Mouse (Mus musculus) ES-E14 (cell line): ENCODE results near the gene Ddx6. TPM values are rescaled to one million over a fixed set of nuclear protein-coding genes. Genes with fewer than 3 reads are reported as not detected.

Experiments
- DNase-seq: peaks from one replicate; pipeline ENCODE4 v3.0.0-alpha.2; 2013; ENCODE audit warnings: low read depth, low spot score
- H3K27ac ChIP-seq: 2 replicates; pipeline ENCODE4 v1.5.1; 2012; ENCODE audit warnings: low read depth, mild to moderate bottlenecking, low read length, moderate library complexity, mixed read lengths; ENCODE audit not compliant: poor library complexity, insufficient read depth, severe bottlenecking
- H3K36me3 ChIP-seq: 2 replicates; pipeline ENCODE4 v1.6.1; 2012; ENCODE audit warnings: mild to moderate bottlenecking, low read length, moderate library complexity, mixed read lengths; ENCODE audit not compliant: control insufficient read depth, poor library complexity, insufficient read depth, severe bottlenecking
- H3K4me1 ChIP-seq, 2 experiments: fragments of 150-350 bp in 1 of 2; sonication (generic) in 1 of 2; 2 replicates each; pipeline ENCODE4 v1.6.1; 2012; ENCODE audit warnings: low read length in 2 of 2, mild to moderate bottlenecking in 1 of 2, mixed read lengths in 1 of 2; ENCODE audit not compliant: control insufficient read depth in 2 of 2, insufficient read depth in 2 of 2, poor library complexity in 1 of 2
- H3K4me3 ChIP-seq, 2 experiments: fragments of 150-350 bp in 1 of 2; sonication (generic) in 1 of 2; 2 replicates each; pipeline ENCODE4 v1.5.1; 2012; ENCODE audit warnings: low read length in 2 of 2, low read depth in 1 of 2, mild to moderate bottlenecking in 1 of 2, mixed read lengths in 1 of 2; ENCODE audit not compliant: insufficient read depth in 1 of 2, poor library complexity in 1 of 2, severe bottlenecking in 1 of 2
- H3K9ac ChIP-seq: 2 replicates; pipeline ENCODE4 v1.6.1; 2012; ENCODE audit warnings: low read depth, mild to moderate bottlenecking, low read length, mixed read lengths; ENCODE audit not compliant: poor library complexity, insufficient read depth, severe bottlenecking
- H3K9me3 ChIP-seq: fragments of 150-350 bp; sonication (generic); 2 replicates; pipeline ENCODE4 v1.6.1; 2012; ENCODE audit warnings: low read depth, mild to moderate bottlenecking, low read length; ENCODE audit not compliant: control insufficient read depth, insufficient read depth
- CHD2 ChIP-seq: IDR thresholded peaks from 2 replicates; pipeline ENCODE4 v1.6.1; 2014; ENCODE audit warnings: mild to moderate bottlenecking, low read depth, low read length, inconsistent platforms
- HCFC1 ChIP-seq: IDR thresholded peaks from 2 replicates; pipeline ENCODE4 v1.6.1; 2012; ENCODE audit warnings: low read length, inconsistent platforms, borderline replicate concordance; ENCODE audit not compliant: insufficient read depth
- MAFK ChIP-seq: IDR thresholded peaks from 2 replicates; pipeline ENCODE4 v1.6.1; 2014; ENCODE audit warnings: mild to moderate bottlenecking, low read depth, low read length, inconsistent platforms; ENCODE audit not compliant: insufficient read depth
- ZC3H11A ChIP-seq: IDR thresholded peaks from 2 replicates; pipeline ENCODE4 v1.6.1; 2012; ENCODE audit warnings: low read depth, mild to moderate bottlenecking, inconsistent platforms, low read length, borderline replicate concordance
- ZNF384 ChIP-seq: IDR thresholded peaks from 2 replicates; pipeline ENCODE4 v1.6.1; 2012; ENCODE audit warnings: low read depth, low read length, inconsistent platforms
- in situ Hi-C, 2 experiments: fragments of 600-800 bp; cut with MboI; formaldehyde crosslinking; loops; one replicate each; pipeline ENCODE4 v1.15.1; 2025; ENCODE audit warnings: low sequenced_read_pairs in 2 of 2, inconsistent platforms in 1 of 2; ENCODE audit not compliant: unreplicated experiment in 2 of 2
- total RNA-seq: library from RNA; depleted of rRNA; stranded (reverse); fragments of 300-350 nt; gene quantifications from 2 replicates; pipeline ENCODE4 v1.2.3, GENCODE M21; 2012

The Ddx6 gene
- total RNA-seq, 1 experiment: 52.7 TPM

DNA sequence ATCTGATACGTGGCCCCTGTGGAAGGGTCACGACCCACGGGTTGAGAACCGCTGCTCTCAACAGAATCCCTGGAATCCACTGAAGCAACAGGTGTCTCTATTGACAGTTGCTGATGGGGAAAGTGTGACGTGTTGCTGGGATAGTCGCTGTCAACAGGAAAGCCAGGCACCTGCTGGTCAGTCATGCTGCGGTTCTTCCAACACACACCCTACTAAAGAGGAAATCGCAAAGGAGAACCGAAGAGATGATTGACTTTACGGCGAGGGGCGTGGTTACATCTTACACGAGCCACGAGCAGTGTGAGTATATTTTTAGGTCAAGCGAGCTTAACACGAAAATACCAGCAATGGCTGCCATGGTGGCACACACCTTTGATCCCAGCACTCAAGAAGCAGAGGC is 22.3 kb upstream of the Ddx6 start:
- no peak overlapping the region for H3K9ac ChIP-seq
- H3K9me3 ChIP-seq: no peaks in the 10 kb centered on the region
- H3K4me1 ChIP-seq: peaks cover 0 to 2% of the 10 kb centered on the region in 2 experiments; a peak in 1 of 4 replicates
- TF ChIP-seq MAFK (no peak), ZNF384 (no peak), HCFC1 (no peak), ZC3H11A (no peak), CHD2 (0 out of 2 replicates have a peak, but pooled peaks have one; percentile 18)
- H3K4me3 ChIP-seq: no peak overlapping the region
- H3K36me3 ChIP-seq: no peaks in the 10 kb centered on the region
- in situ Hi-C loops: no loop called here
- no peak overlapping the region for H3K27ac ChIP-seq
- DNase-seq: no peak

DNA sequence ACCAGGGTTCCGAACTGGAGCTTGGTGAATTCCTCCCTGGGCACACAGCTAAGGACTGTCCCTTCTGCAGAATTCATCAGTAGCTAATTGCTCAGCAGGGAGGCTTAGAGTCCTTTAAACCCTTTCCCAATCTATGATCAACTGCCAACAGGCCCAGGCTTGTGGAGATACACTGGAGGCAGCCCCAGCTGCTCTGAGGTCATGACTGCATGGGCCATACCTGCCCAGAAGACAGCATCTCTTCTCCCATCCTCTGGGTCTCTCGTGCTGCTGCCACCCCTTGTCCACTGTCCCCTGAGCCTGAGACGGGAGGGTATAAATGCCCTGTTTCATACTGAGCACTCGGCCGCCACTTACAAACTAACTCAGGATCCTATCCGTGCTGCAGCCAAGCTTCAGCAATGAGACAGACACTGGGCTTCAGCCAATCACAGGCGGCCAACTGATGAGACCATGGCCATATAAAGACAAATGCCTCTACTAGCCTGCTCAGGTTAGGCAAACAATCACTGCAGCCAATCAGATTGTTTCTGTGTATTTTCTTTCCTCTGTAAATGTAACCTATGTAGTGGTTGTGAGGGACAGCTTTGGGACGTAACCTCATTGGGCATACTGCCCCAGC is 17.9 kb upstream of the Ddx6 start:
- H3K9ac ChIP-seq: no peak overlapping the region
- no peak for DNase-seq
- no peaks in the 10 kb centered on the region for H3K36me3 ChIP-seq
- H3K27ac ChIP-seq: no peak overlapping the region; the same call in 1 of the 2 replicates
- in situ Hi-C loops: no loop called here
- H3K4me3 ChIP-seq: no peak overlapping the region; a peak in 1 of 4 replicates
- TF ChIP-seq MAFK (no peak), ZC3H11A (no peak), ZNF384 (no peak), CHD2 (no peak), HCFC1 (no peak)
- H3K4me1 ChIP-seq: peaks cover 3 to 10% of the 10 kb centered on the region in 2 experiments; a peak in 2 of 4 replicates
- no peaks in the 10 kb centered on the region for H3K9me3 ChIP-seq

DNA sequence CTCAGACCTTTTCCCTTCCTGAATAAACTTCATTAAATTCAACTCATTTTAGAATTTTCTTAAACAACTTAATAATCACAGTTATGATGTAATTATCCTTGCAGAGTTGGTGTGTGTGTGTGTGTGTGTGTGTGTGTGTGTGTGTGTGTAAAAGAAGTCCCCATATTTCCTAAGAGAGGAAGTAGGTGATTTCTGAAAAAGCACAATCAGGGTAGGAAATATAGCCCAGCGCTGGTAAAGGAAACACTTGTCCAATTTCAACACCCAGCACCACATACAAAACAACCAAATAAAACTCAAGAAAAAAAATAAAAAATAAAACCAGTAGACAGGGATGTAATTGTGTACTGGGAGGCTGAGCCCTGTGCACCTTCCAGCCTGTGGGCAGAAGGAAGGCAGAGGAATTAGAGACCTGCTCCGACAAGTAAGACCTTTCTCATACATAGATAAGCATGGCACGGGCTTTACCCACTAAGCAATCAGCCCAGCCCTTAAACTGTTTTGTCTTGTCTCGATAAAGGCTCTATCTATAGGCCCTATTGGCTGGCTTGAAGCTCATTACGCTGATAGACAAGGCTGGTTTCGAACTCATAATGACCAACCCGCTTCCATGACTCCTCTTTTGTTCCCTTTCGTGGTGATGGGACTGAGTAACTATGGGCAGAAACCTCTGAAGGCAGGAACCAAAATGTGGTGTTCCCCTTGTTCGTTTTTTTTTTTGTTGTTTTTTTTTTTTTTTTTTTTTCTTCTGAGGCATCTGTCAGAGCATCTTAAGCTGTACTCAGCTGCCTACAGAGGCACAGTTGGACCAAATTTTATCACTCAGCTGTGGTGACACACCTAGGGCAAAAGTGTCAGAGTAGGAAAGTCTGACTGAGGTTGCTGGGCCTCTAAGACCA is 17.2 kb upstream of the Ddx6 start:
- DNase-seq: no peak
- TF ChIP-seq HCFC1 (no peak), CHD2 (no peak)
- H3K9me3 ChIP-seq: no peaks in the 10 kb centered on the region
- H3K4me3 ChIP-seq: no peak overlapping the region
- peaks cover 3 to 10% of the 10 kb centered on the region in 2 experiments; a peak in 2 of 4 replicates for H3K4me1 ChIP-seq
- no peak overlapping the region for H3K9ac ChIP-seq
- no peak overlapping the region for H3K27ac ChIP-seq
- no peaks in the 10 kb centered on the region for H3K36me3 ChIP-seq
- in situ Hi-C loops: no loop called here

DNA sequence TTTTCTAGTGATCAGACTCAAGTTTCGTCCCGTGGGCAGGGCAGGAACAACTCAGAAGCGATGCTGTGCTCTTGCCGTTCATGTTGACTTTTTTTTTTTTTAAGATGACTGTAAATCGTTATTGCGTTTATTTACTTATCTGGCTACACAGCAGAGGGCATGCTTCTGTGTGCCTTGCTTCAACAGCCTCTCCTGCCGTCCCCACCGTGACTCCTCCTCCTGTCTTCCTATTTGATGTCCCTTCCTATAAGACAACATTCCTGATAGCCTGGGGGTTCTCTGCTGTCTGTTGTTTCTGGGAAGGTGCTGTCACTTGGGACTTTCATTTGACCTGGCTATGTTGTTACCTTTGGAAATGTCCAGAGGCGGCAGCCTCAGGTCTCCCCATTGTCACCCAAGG is 16.1 kb upstream of the Ddx6 start:
- no peak overlapping the region for H3K9ac ChIP-seq
- H3K9me3 ChIP-seq: no peaks in the 10 kb centered on the region
- no peak overlapping the region for H3K4me3 ChIP-seq
- peaks cover 5 to 13% of the 10 kb centered on the region in 2 experiments; a peak in 3 of 4 replicates for H3K4me1 ChIP-seq
- H3K36me3 ChIP-seq: no peaks in the 10 kb centered on the region
- H3K27ac ChIP-seq: no peak overlapping the region
- DNase-seq: no peak
- in situ Hi-C loops: no loop called here
- TF ChIP-seq ZNF384 (no peak), ZC3H11A (no peak), HCFC1 (no peak), MAFK (no peak), CHD2 (no peak)
